Mouse (Mus musculus): ENCODE measurements at regions not wholly inside any gene's neighbourhood (a gene's known extent, or its start where the extent isn't known, plus 50 kb on each side); places are given as distances from the start of the nearest gene placed in this dataset.

- no peak for TF ChIP-seq CTCF (IDR thresholded peaks at IDR 0.05; ENCODE audit: low read depth, low read length)
- no peak for TF ChIP-seq POLR2A (IDR thresholded peaks at IDR 0.05; ENCODE audit: extremely low read depth, insufficient read depth, low read length)
Observed at GRCm38 (mm10) chr4:84120330-84120729, 554.7 kb downstream of the Bnc2 start.

All from liver, adult 2 months (tissue).